Mouse (Mus musculus) brain, embryonic 18.5 days (tissue): ENCODE data around the gene Mlph.

Experiments used
- DNase-seq: peaks from one replicate; pipeline ENCODE4 v3.0.0-alpha.2; 2012; ENCODE audit warnings: low read depth, low spot score

The Mlph gene

GRCm38 (mm10) chr1:90914948-90915569 is at the start of gene Mlph:
TSS of gene Mlph (plus strand) at chr1:90915085.
- DNase-seq = no peak

- DNase-seq = no peak
Observed at GRCm38 (mm10) chr1:90866734-90867133, 48.2 kb upstream of the Mlph start.

GRCm38 (mm10) chr1:90870581-90870980 is 44.3 kb upstream of the Mlph start:
- no peak for DNase-seq

- no peak for DNase-seq
Observed at GRCm38 (mm10) chr1:90875371-90875770, 39.5 kb upstream of the Mlph start.

GRCm38 (mm10) chr1:90875961-90876360 is 38.9 kb upstream of the Mlph start:
- no peak for DNase-seq

GRCm38 (mm10) chr1:90876486-90877270 is 38.2 kb upstream of the Mlph start:
- DNase-seq = no peak

- DNase-seq = no peak
Observed at GRCm38 (mm10) chr1:90885771-90886460, 29.0 kb upstream of the Mlph start.

GRCm38 (mm10) chr1:90894521-90894920 is 20.4 kb upstream of the Mlph start:
- DNase-seq = no peak

GRCm38 (mm10) chr1:90895004-90895403 is 19.9 kb upstream of the Mlph start:
- DNase-seq = no peak

GRCm38 (mm10) chr1:90896281-90896680 is 18.6 kb upstream of the Mlph start:
- DNase-seq = no peak

GRCm38 (mm10) chr1:90896741-90897361 is 18.0 kb upstream of the Mlph start:
- DNase-seq = peak; percentile 26

GRCm38 (mm10) chr1:90898012-90898411 is 16.9 kb upstream of the Mlph start:
- DNase-seq = no peak

GRCm38 (mm10) chr1:90899816-90900215 is 15.1 kb upstream of the Mlph start:
- no peak for DNase-seq

- no peak for DNase-seq
Observed at GRCm38 (mm10) chr1:90900406-90900805, 14.5 kb upstream of the Mlph start.

- no peak for DNase-seq
Observed at GRCm38 (mm10) chr1:90901246-90901645, 13.6 kb upstream of the Mlph start.

GRCm38 (mm10) chr1:90901681-90902208 is 13.1 kb upstream of the Mlph start:
- DNase-seq = no peak

- no peak for DNase-seq
Observed at GRCm38 (mm10) chr1:90902751-90903150, 12.1 kb upstream of the Mlph start.

- no peak for DNase-seq
Observed at GRCm38 (mm10) chr1:90903211-90903945, 11.5 kb upstream of the Mlph start.

- no peak for DNase-seq
Observed at GRCm38 (mm10) chr1:90903971-90904458, 10.9 kb upstream of the Mlph start.

GRCm38 (mm10) chr1:90904729-90905404 is 10.0 kb upstream of the Mlph start:
- no peak for DNase-seq
